Mouse (Mus musculus) thymus, adult 2 months (tissue): ENCODE data around the gene Samd10. TPM values are rescaled to one million over a fixed set of nuclear protein-coding genes. Genes with fewer than 3 reads are reported as not detected.

Source experiments
- DNase-seq: peaks from one replicate; pipeline ENCODE4 v3.0.0; 2021
- H3K27ac ChIP-seq: fragments of 200-500 bp; 2 replicates; pipeline ENCODE4 v1.5.1; 2012; ENCODE audit warnings: low read length, control low read depth; ENCODE audit not compliant: control insufficient read depth, insufficient read depth
- H3K27me3 ChIP-seq: fragments of 200-500 bp; 2 replicates; pipeline ENCODE4 v1.6.1; 2012; ENCODE audit warnings: mild to moderate bottlenecking, low read length, moderate library complexity, mixed read lengths; ENCODE audit not compliant: control insufficient read depth, insufficient read depth
- H3K36me3 ChIP-seq: fragments of 200-500 bp; 2 replicates; pipeline ENCODE4 v1.6.1; 2012; ENCODE audit warnings: mild to moderate bottlenecking, low read length, moderate library complexity; ENCODE audit not compliant: control insufficient read depth, insufficient read depth
- H3K4me1 ChIP-seq: fragments of 200-500 bp; replicated peaks from 2 replicates; pipeline ENCODE4 v1.6.1; 2012; ENCODE audit warnings: low read length; ENCODE audit not compliant: control insufficient read depth, insufficient read depth
- H3K4me3 ChIP-seq: fragments of 200-500 bp; 2 replicates; pipeline ENCODE4 v1.5.1; 2012; ENCODE audit warnings: mild to moderate bottlenecking, low read length, control low read depth, moderate library complexity; ENCODE audit not compliant: control insufficient read depth, insufficient read depth
- CTCF ChIP-seq: fragments of 200-500 bp; IDR thresholded peaks from 2 replicates; pipeline ENCODE4 v1.5.1; 2012; ENCODE audit warnings: mild to moderate bottlenecking, control low read depth, low read length, moderate library complexity, borderline replicate concordance; ENCODE audit not compliant: control insufficient read depth, poor library complexity, insufficient read depth; ENCODE audit errors: extremely low read depth
- POLR2A ChIP-seq: fragments of 200-500 bp; IDR thresholded peaks from 2 replicates; pipeline ENCODE4 v1.6.1; 2012; ENCODE audit warnings: mild to moderate bottlenecking, low read length, control low read depth, moderate library complexity; ENCODE audit not compliant: control insufficient read depth, poor library complexity, insufficient read depth; ENCODE audit errors: extremely low read depth
- WGBS: fragments of 180-500 bp; shearing (Covaris S2); methylation state at CpG from one replicate; pipeline ENCODE4 v1.1.7; 2018; 5-methylcytosine and 5-hydroxymethylcytosine counted together
- polyA plus RNA-seq: library from polyadenylated mRNA; depleted of rRNA; stranded (reverse); fragments of >200 nt; gene quantifications from 2 replicates; pipeline ENCODE4 v1.2.3, GENCODE M21; 2012

The Samd10 gene
- polyA plus RNA-seq, 1 experiment: 29.0 TPM

DNA sequence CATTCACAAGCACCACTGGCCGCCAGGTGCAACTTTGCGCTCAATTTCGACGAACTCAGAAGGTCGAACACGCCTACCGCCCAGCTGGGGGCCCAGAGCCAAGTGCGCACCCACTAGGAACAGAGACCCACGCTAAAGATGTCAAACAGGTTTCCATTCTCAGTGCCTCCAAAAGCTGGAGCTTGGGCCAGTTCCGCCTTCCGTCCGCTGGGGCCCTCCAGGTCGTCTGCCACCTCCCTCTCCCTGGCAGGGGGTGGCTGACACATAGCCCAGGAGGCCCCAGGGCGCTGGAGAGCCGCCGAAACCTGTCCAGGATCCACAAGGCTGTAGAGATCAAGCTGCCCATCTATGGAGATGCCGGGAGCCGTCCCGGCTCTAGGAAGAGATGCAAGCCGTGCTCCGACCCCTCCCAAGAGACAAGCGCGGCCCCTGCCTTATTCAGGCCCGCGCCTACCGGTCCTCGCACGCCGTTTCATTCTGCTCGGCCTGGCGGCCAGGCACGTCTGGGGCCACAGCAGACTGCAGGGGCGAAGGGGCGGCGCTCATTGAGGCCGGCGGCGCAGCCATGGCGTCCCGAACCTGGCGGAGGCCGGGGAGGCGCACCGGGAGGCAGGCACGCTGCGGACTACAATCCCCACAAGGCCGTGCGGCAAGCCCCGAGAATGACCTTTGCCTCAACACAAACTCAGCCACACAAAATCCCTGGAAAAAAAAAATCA lies 17.5 kb downstream of the Samd10 start:
- under 1% methylated on average over 49 of the region's 49 CpGs for WGBS
- Histone ChIP-seq H3K4me3 (peak overlapping the region; percentile 95), H3K36me3 (peaks cover 3% of the 10 kb centered on the region; the same call in 1 of the 2 replicates), H3K4me1 (peaks cover 12% of the 10 kb centered on the region), H3K27ac (peak overlapping the region; percentile 85), H3K27me3 (no peaks in the 10 kb centered on the region)
- peak; percentile 86 for DNase-seq
- TF ChIP-seq CTCF: no peak; the same call in 1 of the 2 replicates
- 0 out of 2 replicates have a peak, but pooled peaks have one; percentile 52 for TF ChIP-seq POLR2A

DNA sequence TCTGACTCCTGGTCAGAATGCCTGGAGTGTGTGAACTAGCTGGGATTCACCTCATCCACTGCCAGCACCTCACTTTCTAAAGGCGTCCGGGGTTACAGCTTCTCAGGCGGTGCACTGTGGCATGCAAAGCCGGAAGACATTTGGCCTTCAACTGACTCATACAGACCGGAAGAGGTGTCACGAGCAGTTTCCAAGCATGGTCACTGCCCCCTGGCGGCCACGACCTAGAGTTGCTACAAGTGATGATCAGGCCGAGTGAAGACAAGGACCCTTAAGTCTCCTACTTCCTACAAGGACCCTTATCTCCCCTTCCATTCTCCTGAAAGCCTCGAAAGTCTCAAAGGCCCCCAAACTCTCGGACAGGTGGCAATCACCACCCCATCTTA lies 18.0 kb downstream of the Samd10 start:
- Histone ChIP-seq H3K4me3 (peak overlapping the region; percentile 95), H3K4me1 (peaks cover 12% of the 10 kb centered on the region), H3K36me3 (peaks cover 3% of the 10 kb centered on the region; the same call in 1 of the 2 replicates), H3K27ac (peak overlapping the region; percentile 85), H3K27me3 (no peaks in the 10 kb centered on the region)
- peak; percentile 80; the same call in 1 of the 2 replicates for TF ChIP-seq CTCF
- TF ChIP-seq POLR2A: peak; percentile 56
- under 1% methylated on average over 11 of the region's 11 CpGs for WGBS
- peak; percentile 82 for DNase-seq

DNA sequence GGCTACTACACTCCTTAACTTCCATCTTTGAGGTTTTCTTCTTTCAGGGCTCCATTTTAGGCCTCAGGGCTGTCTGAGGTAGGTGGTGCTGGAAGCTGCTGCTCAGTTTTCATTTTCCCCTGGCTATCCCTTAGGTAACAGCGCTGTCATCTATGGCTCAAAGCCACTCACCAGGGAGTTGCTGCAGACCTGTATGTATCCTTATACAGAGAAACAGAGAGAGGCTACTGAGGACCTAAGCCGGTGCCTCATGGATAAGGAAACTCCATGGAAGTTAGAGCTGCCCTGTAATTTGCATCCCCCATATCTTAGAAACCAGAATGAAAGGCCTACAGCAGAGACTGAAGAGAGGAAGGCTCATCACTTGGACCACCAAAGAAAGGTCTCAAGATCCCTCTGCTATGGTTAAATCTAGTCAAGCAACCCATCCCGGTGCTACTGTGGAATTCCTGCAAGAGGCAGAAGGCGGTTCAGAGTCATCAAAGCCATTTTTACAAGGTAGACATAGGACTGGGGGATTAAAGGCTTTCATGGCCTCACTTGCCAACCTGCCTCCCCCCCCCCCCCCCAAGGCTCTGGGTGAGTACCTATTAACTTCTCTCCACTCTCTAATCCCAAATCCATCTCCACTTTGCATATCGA lies 18.8 kb downstream of the Samd10 start:
- peaks cover 12% of the 10 kb centered on the region for H3K4me1 ChIP-seq
- H3K4me3 ChIP-seq: peak overlapping the region; percentile 95
- H3K27ac ChIP-seq: peak overlapping the region; percentile 56; the same call in 1 of the 2 replicates
- TF ChIP-seq POLR2A: no peak
- no peak for TF ChIP-seq CTCF
- no peaks in the 10 kb centered on the region; the same call in 1 of the 2 replicates for H3K36me3 ChIP-seq
- no peak for DNase-seq
- 85% methylated on average over 5 of the region's 5 CpGs for WGBS
- H3K27me3 ChIP-seq: no peaks in the 10 kb centered on the region

DNA sequence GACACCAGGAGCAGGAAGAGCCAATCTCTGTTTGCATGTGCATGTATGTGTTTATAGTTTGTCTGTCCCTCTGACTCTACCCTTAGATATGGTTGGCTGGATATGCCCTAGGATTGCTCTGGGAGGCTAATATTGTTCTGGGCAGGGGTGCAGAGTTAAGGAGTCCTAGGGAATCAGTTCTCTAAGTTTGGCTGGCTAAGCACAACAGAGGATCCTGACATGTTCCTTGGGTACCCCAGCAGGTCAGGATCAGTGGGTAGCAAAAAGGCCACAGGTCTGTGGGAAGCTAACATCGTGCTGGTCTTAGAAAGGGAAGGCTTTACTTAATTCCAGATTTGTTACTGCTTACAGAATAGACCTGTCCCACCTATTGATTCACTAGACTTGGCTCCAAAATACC lies 19.3 kb downstream of the Samd10 start:
- H3K4me1 ChIP-seq: peaks cover 12% of the 10 kb centered on the region
- DNase-seq: no peak
- no peak overlapping the region for H3K27ac ChIP-seq
- TF ChIP-seq CTCF (no peak), POLR2A (no peak)
- no peak overlapping the region for H3K4me3 ChIP-seq
- no peaks in the 10 kb centered on the region for H3K36me3 ChIP-seq
- WGBS: 92% methylated on average over 1 of the region's 1 CpGs
- H3K27me3 ChIP-seq: no peaks in the 10 kb centered on the region

DNA sequence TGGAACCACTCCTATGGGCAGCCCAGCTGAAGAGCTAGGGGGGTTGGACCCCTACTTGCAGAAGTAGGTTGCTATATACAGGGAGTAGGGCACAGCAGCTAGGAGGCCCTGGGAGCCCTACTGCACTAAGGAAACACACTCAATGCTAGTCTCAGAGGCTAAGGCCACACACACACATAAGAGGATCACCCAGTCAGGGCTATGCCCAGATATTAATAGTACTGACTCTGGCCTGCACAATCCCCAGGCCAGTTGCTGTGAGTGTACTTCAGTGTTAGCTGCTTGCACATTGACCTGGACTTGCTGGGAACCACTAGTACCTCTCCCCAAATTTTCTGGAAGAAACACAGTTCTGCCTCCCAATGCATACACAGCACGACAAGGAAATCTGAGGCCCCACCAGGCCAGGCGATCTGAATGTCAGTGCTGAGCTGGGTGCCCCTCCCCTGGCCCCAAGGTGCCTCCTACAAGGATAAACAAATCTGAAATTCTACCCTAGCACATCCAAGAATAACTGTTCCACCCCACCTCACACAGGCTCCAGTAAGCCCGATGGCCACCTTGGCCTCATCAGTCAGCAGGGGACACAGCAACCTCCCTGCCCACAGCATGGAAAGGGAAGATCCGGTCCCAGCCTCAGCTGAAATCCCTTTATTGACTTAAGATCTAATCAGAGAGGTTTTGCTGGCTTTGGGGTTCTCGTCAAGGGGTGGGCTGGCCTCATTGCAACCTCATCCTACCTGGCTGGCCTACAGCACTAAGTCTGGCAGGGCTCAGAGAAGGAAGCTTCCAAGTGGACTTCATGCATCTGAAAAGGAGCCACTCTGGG lies 20.0 kb downstream of the Samd10 start:
- H3K4me1 ChIP-seq: peaks cover 12% of the 10 kb centered on the region
- no peak overlapping the region for H3K4me3 ChIP-seq
- 94% methylated on average over 5 of the region's 5 CpGs for WGBS
- no peaks in the 10 kb centered on the region for H3K27me3 ChIP-seq
- no peaks in the 10 kb centered on the region for H3K36me3 ChIP-seq
- no peak overlapping the region for H3K27ac ChIP-seq
- no peak for TF ChIP-seq POLR2A
- no peak for DNase-seq

DNA sequence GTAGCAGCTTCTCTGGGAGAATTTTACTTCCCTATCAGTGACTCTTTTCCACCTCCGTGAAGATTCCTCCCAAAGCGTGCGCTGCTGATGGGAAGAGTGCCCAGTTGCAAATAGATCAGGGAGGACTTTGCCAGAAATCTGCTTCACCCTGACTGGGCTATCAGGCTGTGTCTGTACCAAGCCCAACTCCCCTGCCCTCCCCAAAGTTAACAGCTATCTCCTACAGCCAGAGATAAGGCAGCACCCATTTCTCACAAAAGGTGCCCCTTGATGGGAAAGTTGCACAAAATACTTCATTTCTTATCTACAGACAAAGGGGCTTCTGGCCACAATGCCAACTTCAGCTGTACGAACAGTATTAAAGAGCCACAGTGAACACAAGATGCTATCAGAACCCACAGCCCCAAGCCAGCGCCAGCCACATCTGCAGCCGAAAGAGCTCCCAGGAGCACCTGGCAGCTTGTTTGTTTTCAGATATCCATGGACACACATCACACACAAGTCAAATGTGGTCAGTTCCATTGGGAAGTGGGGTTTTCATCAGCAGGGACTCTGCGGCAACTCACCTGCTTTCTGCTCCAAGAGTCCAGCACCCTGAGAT lies 20.9 kb downstream of the Samd10 start:
- Histone ChIP-seq H3K36me3 (no peaks in the 10 kb centered on the region), H3K4me1 (peaks cover 12% of the 10 kb centered on the region), H3K4me3 (no peak overlapping the region), H3K27ac (no peak overlapping the region), H3K27me3 (no peaks in the 10 kb centered on the region)
- 53% methylated on average over 7 of the region's 7 CpGs for WGBS
- DNase-seq: no peak
- TF ChIP-seq CTCF (no peak), POLR2A (no peak)
